Mouse (Mus musculus): Measurements from ENCODE around the gene Grik2.
"Not testable (repeated sequence)": the region's sequence is repeated elsewhere in the genome, so short reads cannot be mapped to it uniquely, and the experiment has no call there.

The Grik2 gene

DNA sequence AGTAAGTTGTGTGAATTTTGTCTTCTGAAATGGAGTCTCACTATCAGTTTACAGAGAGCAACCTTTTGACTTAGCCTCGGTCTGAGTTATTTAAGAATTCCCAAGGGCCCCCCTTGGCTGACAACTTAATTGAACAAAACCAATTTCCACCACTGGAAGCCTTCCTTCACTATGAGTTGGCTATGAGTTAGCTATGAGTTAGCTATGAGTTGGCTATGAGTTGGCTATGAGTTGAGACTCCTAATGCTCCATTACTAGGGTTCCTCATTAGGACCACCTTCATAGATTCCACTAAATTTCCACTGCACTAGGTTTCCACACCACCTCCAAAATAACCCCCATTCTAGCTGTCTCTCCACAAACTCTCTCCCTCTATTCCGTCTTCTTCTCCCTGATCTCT, 468.7 kb downstream of the Grik2 start:
- DNase-seq (ENCODE audit: low spot score) = no peak

GRCm38 (mm10) chr10:49256247-49256939, 532.2 kb downstream of the Grik2 start:
- DNase-seq (ENCODE audit: low spot score) = no peak

DNA sequence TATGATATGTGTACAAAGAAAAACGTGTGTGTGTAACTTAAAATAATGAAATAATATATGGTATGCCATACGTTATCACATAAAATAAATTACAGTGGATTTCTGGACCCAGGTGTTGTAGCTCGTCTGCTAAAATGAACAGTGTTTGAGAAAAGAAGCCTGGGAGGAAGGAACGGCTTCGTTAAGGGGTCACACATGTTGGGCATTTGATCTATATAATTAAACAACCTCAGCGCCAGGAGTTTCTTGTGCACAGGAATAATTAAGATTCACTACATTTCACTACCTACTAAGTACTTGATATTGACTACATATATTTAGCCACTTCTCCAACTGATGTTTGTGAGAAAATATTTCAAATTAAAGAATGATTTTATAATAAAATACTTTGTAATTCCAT, 551.2 kb downstream of the Grik2 start:
- DNase-seq (ENCODE audit: low spot score) = not testable (repeated sequence)

- DNase-seq (ENCODE audit: low spot score) = not testable (repeated sequence)
Measured at GRCm38 (mm10) chr10:49236844-49237243, 551.7 kb downstream of the Grik2 start.

GRCm38 (mm10) chr10:49220096-49220495, 568.5 kb downstream of the Grik2 start:
- DNase-seq (ENCODE audit: low spot score) = no peak

- no peak for DNase-seq (ENCODE audit: low spot score)
Measured at GRCm38 (mm10) chr10:49219631-49220030, 568.9 kb downstream of the Grik2 start.

- DNase-seq (ENCODE audit: low spot score) = no peak
Measured at GRCm38 (mm10) chr10:49191773-49192371, 596.7 kb downstream of the Grik2 start.

- DNase-seq (ENCODE audit: low spot score) = no peak
Measured at GRCm38 (mm10) chr10:49191291-49191690, 597.3 kb downstream of the Grik2 start.

GRCm38 (mm10) chr10:49154134-49154533, 634.4 kb downstream of the Grik2 start:
- DNase-seq (ENCODE audit: low spot score) = no peak

GRCm38 (mm10) chr10:49151496-49151895, 637.1 kb downstream of the Grik2 start:
- not testable (repeated sequence) for DNase-seq (ENCODE audit: low spot score)

DNA sequence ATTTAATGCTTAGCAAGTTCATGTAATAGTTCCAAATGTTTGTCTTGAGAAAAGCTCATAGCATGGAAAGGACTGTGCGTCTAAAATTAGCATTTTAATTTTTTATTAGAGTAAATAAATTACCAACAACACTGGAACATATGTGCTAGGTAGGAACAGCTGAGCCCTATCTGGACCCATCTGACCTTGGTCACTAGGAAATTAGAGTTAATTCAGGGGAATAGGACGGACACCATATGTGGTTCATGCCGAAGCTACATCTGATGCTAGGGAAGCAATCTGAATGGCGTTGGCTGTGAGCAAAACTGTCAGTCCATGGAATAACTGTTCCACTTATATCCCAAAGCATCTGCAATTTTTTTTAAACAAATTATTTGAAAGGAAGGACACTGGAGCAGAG, 638.9 kb downstream of the Grik2 start:
- no peak for DNase-seq (ENCODE audit: low spot score)

DNA sequence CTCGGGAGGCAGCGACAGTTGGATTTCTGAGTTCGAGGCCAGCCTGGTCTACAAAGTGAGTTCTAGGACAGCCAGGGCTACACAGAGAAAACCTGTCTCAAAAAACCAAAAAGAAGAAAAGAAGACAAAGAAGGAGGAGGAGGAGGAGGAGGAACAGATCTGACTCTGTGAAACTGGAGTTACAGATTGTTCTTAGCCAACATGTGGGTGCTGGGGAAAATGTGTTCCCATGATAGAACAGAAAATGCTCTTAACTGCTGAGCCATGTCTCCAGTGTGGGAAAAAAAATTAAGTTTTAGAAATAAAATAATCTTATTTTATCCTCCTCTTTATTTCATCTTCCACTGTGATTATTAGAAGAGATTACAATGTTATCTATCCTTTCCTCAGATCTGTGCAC, 645.9 kb downstream of the Grik2 start:
- DNase-seq (ENCODE audit: low spot score) = no peak

DNA sequence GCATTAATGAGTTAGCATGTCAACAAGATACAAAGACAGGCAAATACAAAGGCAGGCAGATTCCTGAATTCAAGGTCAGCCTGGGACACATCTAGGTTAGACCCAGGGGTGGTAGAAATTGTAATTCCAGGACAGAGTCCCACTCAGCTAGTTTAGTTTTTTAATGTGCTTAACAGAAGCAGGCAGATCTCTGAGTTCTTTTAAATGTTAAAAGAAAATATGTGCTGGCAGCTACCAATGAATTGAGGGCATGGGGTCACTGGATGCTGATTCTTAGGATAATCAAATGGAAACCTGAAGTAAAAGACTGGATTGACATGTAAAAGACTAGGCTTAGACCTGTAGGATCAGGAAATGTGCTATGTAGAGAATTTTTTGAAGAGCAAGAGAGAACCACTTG, 651.8 kb downstream of the Grik2 start:
- no peak for DNase-seq (ENCODE audit: low spot score)

DNA sequence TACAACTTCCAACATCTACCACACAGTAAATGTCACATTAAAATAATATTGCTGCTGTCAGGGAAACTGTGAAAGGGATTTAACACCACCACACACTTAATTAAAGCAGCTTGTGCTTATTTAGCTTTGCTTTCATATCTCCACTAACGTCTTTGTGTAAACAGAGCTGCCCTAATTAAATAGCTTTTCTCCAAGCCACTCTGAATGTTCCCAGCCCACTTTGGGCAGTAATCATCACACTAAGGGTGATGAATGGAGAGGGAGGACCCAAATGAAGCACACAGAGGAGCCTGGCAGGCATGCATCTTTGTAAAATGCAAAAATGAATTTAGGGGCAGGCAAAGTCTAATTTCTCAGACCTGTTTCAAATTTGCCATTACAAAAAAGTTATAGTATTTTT, 657.3 kb downstream of the Grik2 start:
- no peak for DNase-seq (ENCODE audit: low spot score)

- no peak for DNase-seq (ENCODE audit: low spot score)
Measured at GRCm38 (mm10) chr10:49050339-49050738, 738.2 kb downstream of the Grik2 start.

GRCm38 (mm10) chr10:49049391-49049790, 739.2 kb downstream of the Grik2 start:
- no peak for DNase-seq (ENCODE audit: low spot score)

Measured in yolk sac, embryonic 10.5 days (tissue).